Mouse (Mus musculus) layer of hippocampus, postnatal 14 days (tissue): ENCODE measurements around the gene Rapgef3. TPM values are rescaled to one million over a fixed set of nuclear protein-coding genes. Genes with fewer than 3 reads are reported as not detected.
A peak's percentile ranks its signal among the peaks of the same experiment; 100 is the strongest.

Experiments
- DNase-seq, 2 experiments: peaks; one replicate each; pipeline ENCODE4 v3.0.0; 2021 to 2022; ENCODE audit warnings: low spot score in 2 of 2, mixed read lengths in 1 of 2
- total RNA-seq, 2 experiments: library from RNA; stranded (reverse); gene quantifications; 2 replicates each; pipeline ENCODE4 v1.2.3; 2021

Rapgef3 gene
- total RNA-seq, 2 experiments from 2014 or later, result 39.3 to 40.1 TPM

GRCm38 (mm10) chr15:97794268-97794667 is 26.5 kb upstream of the Rapgef3 start:
- DNase-seq, result no peak

- DNase-seq, result no peak
Measured at GRCm38 (mm10) chr15:97793386-97794153, 25.8 kb upstream of the Rapgef3 start.

- DNase-seq, result no peak
Measured at GRCm38 (mm10) chr15:97791126-97791700, 23.4 kb upstream of the Rapgef3 start.

GRCm38 (mm10) chr15:97789761-97790505 is 22.2 kb upstream of the Rapgef3 start:
- no peak for DNase-seq

- peak in 1 of 2 experiments; percentile 81 for DNase-seq
Measured at GRCm38 (mm10) chr15:97788821-97789220, 21.0 kb upstream of the Rapgef3 start.

GRCm38 (mm10) chr15:97787799-97788667 is 20.3 kb upstream of the Rapgef3 start:
- DNase-seq, result no peak

GRCm38 (mm10) chr15:97787148-97787798 is 19.5 kb upstream of the Rapgef3 start:
- no peak for DNase-seq

- DNase-seq, result no peak
Measured at GRCm38 (mm10) chr15:97786412-97787112, 18.8 kb upstream of the Rapgef3 start.

GRCm38 (mm10) chr15:97785731-97786411 is 18.1 kb upstream of the Rapgef3 start:
- no peak for DNase-seq

GRCm38 (mm10) chr15:97784561-97785161 is 16.9 kb upstream of the Rapgef3 start:
- no peak for DNase-seq

GRCm38 (mm10) chr15:97784092-97784559 is 16.4 kb upstream of the Rapgef3 start:
- peak; percentile 84 to 86 for DNase-seq

GRCm38 (mm10) chr15:97782749-97783105 is 15.0 kb upstream of the Rapgef3 start:
- peak in 1 of 2 experiments; percentile 67 for DNase-seq

GRCm38 (mm10) chr15:97781961-97782748 is 14.4 kb upstream of the Rapgef3 start:
- no peak for DNase-seq

- no peak for DNase-seq
Measured at GRCm38 (mm10) chr15:97780611-97781031, 12.8 kb upstream of the Rapgef3 start.

GRCm38 (mm10) chr15:97779576-97779975 is 11.8 kb upstream of the Rapgef3 start:
- DNase-seq, result no peak

GRCm38 (mm10) chr15:97778311-97779098 is 10.7 kb upstream of the Rapgef3 start, which contains the start of gene Slc48a1:
Gene Slc48a1, plus strand, starts transcription at chr15:97778520.
- no peak for DNase-seq

- DNase-seq, result no peak
Measured at GRCm38 (mm10) chr15:97776919-97777318, 9.1 kb upstream of the Rapgef3 start.
